Mouse (Mus musculus) lung, postnatal 0 days (tissue): ENCODE measurements around the gene Dcst1.

ENCODE experiments used
- CTCF ChIP-seq: IDR thresholded peaks from 2 replicates; pipeline ENCODE4 v1.5.1; 2016; ENCODE audit warnings: antibody characterized with exemption, mild to moderate bottlenecking
- EP300 ChIP-seq: IDR thresholded peaks from 2 replicates; pipeline ENCODE4 v1.6.1; 2016; ENCODE audit warnings: antibody characterized with exemption, mild to moderate bottlenecking, control low read depth

DNA sequence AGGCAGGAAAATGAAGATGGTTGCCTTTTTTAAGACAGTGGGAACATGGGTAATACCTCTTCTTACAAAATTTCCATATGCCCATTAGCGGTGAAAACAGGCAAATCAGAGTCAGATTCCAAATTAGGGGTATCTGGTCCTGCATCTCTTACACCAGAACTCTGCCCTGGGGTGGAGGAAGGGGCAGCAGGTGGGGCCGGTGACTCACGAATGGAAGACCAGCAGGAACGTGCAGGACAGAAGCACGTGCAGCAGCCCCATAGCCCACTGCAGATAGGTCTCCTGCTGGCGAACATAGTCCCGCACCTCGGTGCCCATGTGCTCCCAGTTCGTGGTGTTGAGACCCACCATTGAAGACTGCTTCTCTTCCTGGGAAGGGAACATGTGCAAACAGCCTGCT is 9.0 kb downstream of the Dcst1 start:
- TF ChIP-seq CTCF (no peak), EP300 (no peak)
